Mouse (Mus musculus) forebrain, embryonic 10.5 days (tissue): ENCODE data around the gene Ece2. TPM values are rescaled to one million over a fixed set of nuclear protein-coding genes. Genes with fewer than 3 reads are reported as not detected.

Experiments used
- DNase-seq: peaks from one replicate; pipeline ENCODE4 v3.0.0-alpha.2; 2017; ENCODE audit warnings: low spot score; ENCODE audit errors: extremely low spot score
- H3K27ac ChIP-seq: fragments of 300-500 bp; sonication (generic); 2 replicates; pipeline ENCODE4 v1.5.1; 2016; ENCODE audit warnings: mild to moderate bottlenecking
- H3K27me3 ChIP-seq: fragments of 300-500 bp; sonication (generic); 2 replicates; pipeline ENCODE4 v1.6.1; 2016; ENCODE audit warnings: mild to moderate bottlenecking; ENCODE audit not compliant: poor library complexity, severe bottlenecking
- H3K36me3 ChIP-seq: fragments of 300-500 bp; sonication (generic); replicated peaks from 2 replicates; pipeline ENCODE4 v1.6.1; 2016; ENCODE audit warnings: mild to moderate bottlenecking, moderate library complexity
- H3K4me1 ChIP-seq: fragments of 300-500 bp; sonication (generic); 2 replicates; pipeline ENCODE4 v1.6.1; 2016
- H3K4me3 ChIP-seq: fragments of 300-500 bp; sonication (generic); 2 replicates; pipeline ENCODE4 v1.5.1; 2016; ENCODE audit warnings: mild to moderate bottlenecking, moderate library complexity
- H3K9me3 ChIP-seq: fragments of 300-500 bp; sonication (generic); 2 replicates; pipeline ENCODE4 v1.6.1; 2016; ENCODE audit warnings: mild to moderate bottlenecking, moderate library complexity
- WGBS: fragments of 180-500 bp; shearing (Covaris S2); methylation state at CpG from one replicate; pipeline ENCODE4 v1.1.7; 2016; 5-methylcytosine and 5-hydroxymethylcytosine counted together
- polyA plus RNA-seq: library from polyadenylated mRNA; unstranded; fragments of >200 nt; fragmentation: Nextera tagmentation; extraction: Ambion mirVana; gene quantifications from 2 replicates; pipeline ENCODE4 v1.2.1, GENCODE M21; 2016

Ece2 gene
- polyA plus RNA-seq, 1 experiment from 2014 or later = 5.1 TPM

- H3K4me3 ChIP-seq = peak within 1 kb of the TSS; percentile 90
Measured at GRCm38 (mm10) chr16:20611357-20612227, 18.0 kb upstream of the Ece2 start, which contains the start of the genes Eef1akmt4, Gm49333 and Alg3. Gene Eef1akmt4 (plus strand): TSS chr16:20611593. Gene Gm49333 (plus strand): TSS chr16:20611610. Gene Alg3 (minus strand): TSS chr16:20611735.

GRCm38 (mm10) chr16:20619541-20620398 lies 9.9 kb upstream of the Ece2 start:
- peaks cover 34% of the 10 kb centered on the region for H3K27me3 ChIP-seq
- peak overlapping the region; percentile 84 for H3K4me3 ChIP-seq
- WGBS = 2% methylated on average over 82 of the region's 83 CpGs
- H3K4me1 ChIP-seq = peaks cover 47% of the 10 kb centered on the region
- H3K36me3 ChIP-seq = peaks cover 27% of the 10 kb centered on the region
- peak; percentile 49 for DNase-seq
- H3K9me3 ChIP-seq = no peaks in the 10 kb centered on the region
- peak overlapping the region; percentile 65 for H3K27ac ChIP-seq

More at GRCm38 (mm10) chr16:20611357-20612227, 18.0 kb upstream of the Ece2 start, which contains the start of the genes Eef1akmt4, Gm49333 and Alg3:
- H3K36me3 ChIP-seq = peaks cover 48% of the 10 kb centered on the region
- WGBS = 3% methylated on average over 41 of the region's 41 CpGs
- peak; percentile 90 for DNase-seq
- peak within 1 kb of the TSS; percentile 97 for H3K27ac ChIP-seq
- no peaks in the 10 kb centered on the region for H3K27me3 ChIP-seq
- no peaks in the 10 kb centered on the region for H3K9me3 ChIP-seq
- H3K4me1 ChIP-seq = peaks cover 43% of the 10 kb centered on the region

- H3K4me1 ChIP-seq = peaks cover 47% of the 10 kb centered on the region
- H3K9me3 ChIP-seq = no peaks in the 10 kb centered on the region
- H3K27ac ChIP-seq = peak overlapping the region; percentile 96
- peak overlapping the region; percentile 84 for H3K4me3 ChIP-seq
- H3K27me3 ChIP-seq = peaks cover 34% of the 10 kb centered on the region
- DNase-seq = peak; percentile 24
- H3K36me3 ChIP-seq = peaks cover 25% of the 10 kb centered on the region
- WGBS = 0% methylated on average over 9 of the region's 9 CpGs
Measured at GRCm38 (mm10) chr16:20620399-20620735, 9.3 kb upstream of the Ece2 start.

- H3K4me3 ChIP-seq = peak overlapping the region; percentile 84
- peaks cover 22% of the 10 kb centered on the region for H3K36me3 ChIP-seq
- no peak for DNase-seq
- H3K9me3 ChIP-seq = no peaks in the 10 kb centered on the region
- H3K27me3 ChIP-seq = peaks cover 34% of the 10 kb centered on the region
- under 1% methylated on average over 32 of the region's 32 CpGs for WGBS
- peaks cover 47% of the 10 kb centered on the region for H3K4me1 ChIP-seq
- peak overlapping the region; percentile 96 for H3K27ac ChIP-seq
Measured at GRCm38 (mm10) chr16:20620751-20621190, 8.9 kb upstream of the Ece2 start.

GRCm38 (mm10) chr16:20621191-20621990 lies 8.2 kb upstream of the Ece2 start, which contains the start of gene Camk2n2:
Gene Camk2n2 (minus strand): TSS chr16:20621287.
- Histone ChIP-seq H3K4me3 (peak within 1 kb of the TSS; percentile 84), H3K36me3 (peaks cover 16% of the 10 kb centered on the region), H3K4me1 (peaks cover 47% of the 10 kb centered on the region), H3K27ac (peak within 1 kb of the TSS; percentile 96), H3K27me3 (peaks cover 34% of the 10 kb centered on the region), H3K9me3 (no peaks in the 10 kb centered on the region)
- under 1% methylated on average over 85 of the region's 92 CpGs for WGBS
- DNase-seq = peak; percentile 69

GRCm38 (mm10) chr16:20621991-20622685 lies 7.5 kb upstream of the Ece2 start:
- Histone ChIP-seq H3K9me3 (no peaks in the 10 kb centered on the region), H3K4me3 (peak overlapping the region; percentile 84), H3K27me3 (peaks cover 34% of the 10 kb centered on the region), H3K27ac (peak overlapping the region; percentile 96), H3K4me1 (peaks cover 47% of the 10 kb centered on the region), H3K36me3 (peaks cover 16% of the 10 kb centered on the region)
- peak; percentile 80 for DNase-seq
- WGBS = under 1% methylated on average over 35 of the region's 37 CpGs

GRCm38 (mm10) chr16:20623211-20623610 lies 6.4 kb upstream of the Ece2 start:
- WGBS = 60% methylated on average over 2 of the region's 2 CpGs
- Histone ChIP-seq H3K27ac (no peak overlapping the region), H3K4me1 (peaks cover 47% of the 10 kb centered on the region)

GRCm38 (mm10) chr16:20628871-20629391 lies 697 bp upstream of the Ece2 start:
- peak overlapping the region; percentile 71; the same call in 1 of the 2 replicates for H3K4me3 ChIP-seq
- no peak for DNase-seq
- WGBS = 63% methylated on average over 11 of the region's 11 CpGs

More at GRCm38 (mm10) chr16:20623211-20623610, 6.4 kb upstream of the Ece2 start:
- peaks cover 32% of the 10 kb centered on the region for H3K27me3 ChIP-seq
- no peak overlapping the region for H3K4me3 ChIP-seq
- peaks cover 8% of the 10 kb centered on the region for H3K36me3 ChIP-seq
- DNase-seq = no peak
- H3K9me3 ChIP-seq = no peaks in the 10 kb centered on the region

GRCm38 (mm10) chr16:20637410-20637809 lies 7.8 kb downstream of the Ece2 start:
- Histone ChIP-seq H3K4me3 (no peak overlapping the region), H3K36me3 (peaks cover 4% of the 10 kb centered on the region), H3K4me1 (peaks cover 4% of the 10 kb centered on the region; the same call in 1 of the 2 replicates), H3K27ac (no peak overlapping the region), H3K9me3 (no peaks in the 10 kb centered on the region), H3K27me3 (no peaks in the 10 kb centered on the region)
- 91% methylated on average over 8 of the region's 8 CpGs for whole genome bisulfite sequencing
- DNase-seq = no peak

More at GRCm38 (mm10) chr16:20628871-20629391, 697 bp upstream of the Ece2 start:
- H3K4me1 ChIP-seq = peaks cover 15% of the 10 kb centered on the region
- no peaks in the 10 kb centered on the region for H3K9me3 ChIP-seq
- H3K36me3 ChIP-seq = peaks cover 5% of the 10 kb centered on the region
- H3K27ac ChIP-seq = no peak overlapping the region
- H3K27me3 ChIP-seq = peaks cover 31% of the 10 kb centered on the region

- no peak overlapping the region for H3K27ac ChIP-seq
- 87% methylated on average over 8 of the region's 8 CpGs for WGBS
- no peaks in the 10 kb centered on the region for H3K27me3 ChIP-seq
- H3K9me3 ChIP-seq = no peaks in the 10 kb centered on the region
- peaks cover 4% of the 10 kb centered on the region; the same call in 1 of the 2 replicates for H3K4me1 ChIP-seq
- no peaks in the 10 kb centered on the region for H3K36me3 ChIP-seq
- DNase-seq = no peak
- no peak overlapping the region for H3K4me3 ChIP-seq
Measured at GRCm38 (mm10) chr16:20638367-20638766, 8.7 kb downstream of the Ece2 start.

- under 1% methylated on average over 8 of the region's 8 CpGs for WGBS
Measured at GRCm38 (mm10) chr16:20642161-20642560, 12.5 kb downstream of the Ece2 start.

More at GRCm38 (mm10) chr16:20642161-20642560, 12.5 kb downstream of the Ece2 start:
- H3K27me3 ChIP-seq = no peaks in the 10 kb centered on the region
- DNase-seq = peak; percentile 65
- no peak overlapping the region for H3K27ac ChIP-seq
- no peak overlapping the region for H3K4me3 ChIP-seq
- no peaks in the 10 kb centered on the region for H3K9me3 ChIP-seq
- H3K4me1 ChIP-seq = peaks cover 4% of the 10 kb centered on the region; the same call in 1 of the 2 replicates
- H3K36me3 ChIP-seq = no peaks in the 10 kb centered on the region
